Mouse (Mus musculus) B cell, adult 62 days (primary cell): ENCODE results near the gene Cenpn. TPM values are rescaled to one million over a fixed set of nuclear protein-coding genes. Genes with fewer than 3 reads are reported as not detected.

Source experiments
- total RNA-seq: library from RNA; stranded (reverse); gene quantifications from 4 replicates; pipeline ENCODE4 v1.2.4, GENCODE M21; 2023

The Cenpn gene
- 4.3 to 8.0 TPM (median 5.9 TPM) in 4 replicates for total RNA-seq

DNA sequence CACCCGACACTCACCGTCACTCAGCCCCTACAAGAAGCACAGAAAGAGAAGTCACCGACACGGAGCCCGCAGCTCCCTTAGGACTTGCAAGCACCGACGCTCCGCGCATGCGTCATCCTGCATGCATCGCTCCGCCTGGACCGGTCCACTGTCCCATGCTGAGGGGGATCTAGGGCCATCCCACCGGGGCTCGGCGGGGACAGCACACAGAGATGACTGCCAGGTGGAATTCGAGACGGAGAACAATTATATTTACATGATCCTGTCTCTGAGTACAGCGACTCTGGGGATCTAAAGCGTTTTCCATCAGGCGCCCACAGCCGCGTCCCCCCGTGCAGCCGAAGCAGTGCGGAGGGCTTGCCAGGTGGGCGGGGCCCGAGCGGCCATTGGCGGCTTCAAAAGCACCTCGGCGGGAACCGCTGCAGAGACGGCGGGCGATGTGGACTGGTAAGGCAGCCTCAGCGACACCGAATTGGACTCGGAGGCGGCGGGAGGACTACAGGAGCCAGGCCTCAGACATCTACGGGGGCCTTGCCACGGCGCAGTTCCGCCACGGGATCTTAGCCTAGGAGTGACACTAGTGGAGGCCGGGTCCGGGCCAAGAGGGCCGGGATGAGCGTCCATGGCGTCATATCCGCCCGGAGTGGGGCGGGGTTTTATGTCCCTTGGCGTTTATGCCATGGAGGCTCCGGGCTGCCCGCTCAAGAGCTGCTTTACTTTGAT lies at the start of gene Cenpn, which contains the start of gene Cmc2:
Gene Cenpn (plus strand): TSS at position 394 of the 723 bp plus-strand sequence.
Gene Cmc2 (minus strand): TSS at position 119 of the 723 bp plus-strand sequence.

DNA sequence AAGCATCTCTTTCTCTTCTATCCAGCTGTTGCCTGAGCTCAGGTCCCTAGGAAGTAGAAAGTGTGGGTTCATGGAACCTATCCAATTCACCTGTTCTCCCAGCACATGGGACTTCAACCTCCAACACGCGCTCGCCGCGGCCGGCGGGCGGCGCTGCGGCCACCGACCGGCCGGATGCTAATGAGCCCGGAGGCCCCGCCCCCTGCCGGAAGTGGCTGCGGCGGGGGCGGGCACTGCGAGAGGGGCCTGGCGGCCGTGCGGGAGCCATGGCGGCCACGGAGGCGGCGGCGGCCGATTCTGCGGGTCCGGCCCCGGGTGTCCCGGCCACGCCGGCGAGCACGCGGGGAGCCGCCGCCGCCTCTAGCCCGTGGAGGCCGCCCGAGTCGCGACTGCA lies 21.6 kb downstream of the Cenpn start, which contains the start of gene Atmin:
Gene Atmin (plus strand): TSS at position 233 of the 394 bp plus-strand sequence.

DNA sequence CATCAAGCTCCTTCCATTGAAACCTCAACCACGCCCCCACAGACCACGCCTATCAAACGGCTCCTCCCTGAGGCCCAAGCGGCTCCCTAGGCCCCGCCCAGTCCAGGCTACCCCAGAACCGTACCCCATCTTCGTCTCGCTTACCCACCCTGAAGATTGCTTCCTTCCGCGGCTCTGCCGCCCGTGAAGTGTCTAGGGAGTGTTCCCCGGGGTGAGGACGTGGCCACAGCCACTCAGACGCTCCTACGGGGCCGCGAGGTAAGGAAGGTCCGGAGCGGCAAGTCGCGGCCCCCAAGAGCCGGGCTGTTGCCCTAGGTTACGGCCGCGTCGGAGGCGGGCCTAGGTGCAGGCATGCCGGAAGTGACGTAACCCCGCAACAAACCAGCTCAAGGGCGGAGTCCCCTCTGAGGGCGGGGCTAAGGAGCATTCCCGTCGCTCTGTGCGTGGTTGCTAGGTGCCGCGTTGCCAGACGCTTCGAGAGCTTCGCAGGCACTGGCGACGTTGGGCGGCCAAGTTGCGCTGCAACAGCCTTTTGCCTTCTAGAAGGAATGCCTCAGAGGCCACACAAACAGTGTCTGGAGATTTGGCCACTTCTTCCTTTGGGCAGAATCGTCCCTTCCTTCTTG lies 57.2 kb downstream of the Cenpn start, which contains the start of gene 1700030J22Rik:
Gene 1700030J22Rik (minus strand): TSS at position 329 of the 626 bp plus-strand sequence.

Other genes starting within 250 kb of the Cenpn start
- 12.2 to 14.6 TPM (median 13.5 TPM) in 4 replicates for gene Cdyl2, start 188.7 kb upstream of the Cenpn start, total RNA-seq
- 5.2 to 8.1 TPM (median 6.4 TPM) in 4 replicates for gene Cmc2, start 275 bp upstream of the Cenpn start, total RNA-seq
- gene Atmin, start 21.7 kb downstream of the Cenpn start, total RNA-seq, result 16.2 to 20.5 TPM (median 17.1 TPM) in 4 replicates
- gene 1700030J22Rik, start 57.2 kb downstream of the Cenpn start, total RNA-seq, result 0.25 to 0.63 TPM (median 0.45 TPM) in 4 replicates
- 6.5 to 8.9 TPM (median 7.1 TPM) in 4 replicates for gene Gcsh, start 71.8 kb downstream of the Cenpn start, total RNA-seq
- gene Pkd1l2, start 160.7 kb downstream of the Cenpn start, total RNA-seq, result not detected in 4 replicates
- gene Bco1, start 174.1 kb downstream of the Cenpn start, total RNA-seq, result not detected in 4 replicates
- gene Gan, start 236.4 kb downstream of the Cenpn start, total RNA-seq, result 10.6 to 12.1 TPM (median 11.0 TPM) in 4 replicates